Mouse (Mus musculus) mesoderm, embryonic 11.5 days (tissue): ENCODE data around the gene Trpv4.

Source experiments
- DNase-seq: peaks from one replicate; pipeline ENCODE4 v3.0.0-alpha.2; 2012; ENCODE audit warnings: low read depth, low spot score

The Trpv4 gene

GRCm38 (mm10) chr5:114625590-114625989, 32.6 kb downstream of the Trpv4 start:
- peak; percentile 69 for DNase-seq

GRCm38 (mm10) chr5:114620305-114620704, 37.9 kb downstream of the Trpv4 start:
- DNase-seq: no peak

- DNase-seq: peak; percentile 84
Measured at GRCm38 (mm10) chr5:114618851-114619250, 39.4 kb downstream of the Trpv4 start.

GRCm38 (mm10) chr5:114617809-114618208, 40.4 kb downstream of the Trpv4 start:
- no peak for DNase-seq

GRCm38 (mm10) chr5:114616336-114617061, 41.7 kb downstream of the Trpv4 start:
- no peak for DNase-seq

GRCm38 (mm10) chr5:114614863-114615262, 43.4 kb downstream of the Trpv4 start:
- no peak for DNase-seq

- peak; percentile 65 for DNase-seq
Measured at GRCm38 (mm10) chr5:114611968-114612608, 46.1 kb downstream of the Trpv4 start.

- no peak for DNase-seq
Measured at GRCm38 (mm10) chr5:114611256-114611655, 47.0 kb downstream of the Trpv4 start.

GRCm38 (mm10) chr5:114608516-114608915, 49.7 kb downstream of the Trpv4 start:
- DNase-seq: peak; percentile 85

- no peak for DNase-seq
Measured at GRCm38 (mm10) chr5:114607651-114608050, 50.6 kb downstream of the Trpv4 start.

- no peak for DNase-seq
Measured at GRCm38 (mm10) chr5:114605981-114606380, 52.2 kb downstream of the Trpv4 start.

- peak; percentile 60 for DNase-seq
Measured at GRCm38 (mm10) chr5:114604781-114605290, 53.4 kb downstream of the Trpv4 start.

GRCm38 (mm10) chr5:114603975-114604374, 54.2 kb downstream of the Trpv4 start:
- no peak for DNase-seq

GRCm38 (mm10) chr5:114602012-114602411, 56.2 kb downstream of the Trpv4 start:
- DNase-seq: no peak

GRCm38 (mm10) chr5:114597652-114598051, 60.6 kb downstream of the Trpv4 start:
- no peak for DNase-seq

- no peak for DNase-seq
Measured at GRCm38 (mm10) chr5:114597222-114597621, 61.0 kb downstream of the Trpv4 start.

GRCm38 (mm10) chr5:114596604-114597003, 61.6 kb downstream of the Trpv4 start:
- DNase-seq: peak; percentile 60

GRCm38 (mm10) chr5:114594741-114595241, 63.4 kb downstream of the Trpv4 start:
- peak; percentile 53 for DNase-seq

GRCm38 (mm10) chr5:114593949-114594348, 64.3 kb downstream of the Trpv4 start:
- DNase-seq: no peak

- DNase-seq: no peak
Measured at GRCm38 (mm10) chr5:114593161-114593821, 64.9 kb downstream of the Trpv4 start.

GRCm38 (mm10) chr5:114592463-114593160, 65.6 kb downstream of the Trpv4 start:
- DNase-seq: no peak

- DNase-seq: no peak
Measured at GRCm38 (mm10) chr5:114591151-114591561, 67.1 kb downstream of the Trpv4 start.
